Mouse (Mus musculus) CH12.LX (cell line): ENCODE measurements around the gene Pla2g12b.

Experiments used
- CTCF ChIP-seq, 2 experiments: IDR thresholded peaks in 1 of 2; conservative IDR thresholded peaks in 1 of 2; 2 replicates each; pipeline ENCODE4 v1.5.1; 2011 to 2012; ENCODE audit warnings: low read depth in 2 of 2, low read length in 2 of 2, improper control_type of control experiment in 1 of 2, inconsistent platforms in 1 of 2, mild to moderate bottlenecking in 1 of 2, moderate library complexity in 1 of 2
- EP300 ChIP-seq: IDR thresholded peaks from 2 replicates; pipeline ENCODE4 v1.6.1; 2011; ENCODE audit warnings: low read length, improper control_type of control experiment
- NELFE ChIP-seq: IDR thresholded peaks from 2 replicates; pipeline ENCODE4 v1.6.1; 2011; ENCODE audit warnings: low read depth, low read length, improper control_type of control experiment
- NRF1 ChIP-seq: IDR thresholded peaks from 2 replicates; pipeline ENCODE4 v1.6.1; 2014; ENCODE audit warnings: low read depth, mild to moderate bottlenecking, inconsistent platforms, low read length, improper control_type of control experiment, moderate library complexity
- POLR2A ChIP-seq: IDR thresholded peaks from 2 replicates; pipeline ENCODE4 v1.6.1; 2011; ENCODE audit warnings: low read depth, mild to moderate bottlenecking, improper control_type of control experiment, low read length
- RAD21 ChIP-seq: IDR thresholded peaks from 2 replicates; pipeline ENCODE4 v1.6.1; 2011; ENCODE audit warnings: low read depth, mild to moderate bottlenecking, low read length, improper control_type of control experiment, moderate library complexity
- USF2 ChIP-seq: conservative IDR thresholded peaks from 2 replicates; pipeline ENCODE4 v1.6.1; 2011; ENCODE audit warnings: low read depth, low read length, improper control_type of control experiment
- ZKSCAN1 ChIP-seq: IDR thresholded peaks from 2 replicates; pipeline ENCODE4 v1.6.1; 2012; ENCODE audit warnings: low read depth, inconsistent platforms, low read length, improper control_type of control experiment, borderline replicate concordance
- ZNF384 ChIP-seq: IDR thresholded peaks from 2 replicates; pipeline ENCODE4 v1.6.1; 2012; ENCODE audit warnings: low read depth, low read length, improper control_type of control experiment, inconsistent platforms

DNA sequence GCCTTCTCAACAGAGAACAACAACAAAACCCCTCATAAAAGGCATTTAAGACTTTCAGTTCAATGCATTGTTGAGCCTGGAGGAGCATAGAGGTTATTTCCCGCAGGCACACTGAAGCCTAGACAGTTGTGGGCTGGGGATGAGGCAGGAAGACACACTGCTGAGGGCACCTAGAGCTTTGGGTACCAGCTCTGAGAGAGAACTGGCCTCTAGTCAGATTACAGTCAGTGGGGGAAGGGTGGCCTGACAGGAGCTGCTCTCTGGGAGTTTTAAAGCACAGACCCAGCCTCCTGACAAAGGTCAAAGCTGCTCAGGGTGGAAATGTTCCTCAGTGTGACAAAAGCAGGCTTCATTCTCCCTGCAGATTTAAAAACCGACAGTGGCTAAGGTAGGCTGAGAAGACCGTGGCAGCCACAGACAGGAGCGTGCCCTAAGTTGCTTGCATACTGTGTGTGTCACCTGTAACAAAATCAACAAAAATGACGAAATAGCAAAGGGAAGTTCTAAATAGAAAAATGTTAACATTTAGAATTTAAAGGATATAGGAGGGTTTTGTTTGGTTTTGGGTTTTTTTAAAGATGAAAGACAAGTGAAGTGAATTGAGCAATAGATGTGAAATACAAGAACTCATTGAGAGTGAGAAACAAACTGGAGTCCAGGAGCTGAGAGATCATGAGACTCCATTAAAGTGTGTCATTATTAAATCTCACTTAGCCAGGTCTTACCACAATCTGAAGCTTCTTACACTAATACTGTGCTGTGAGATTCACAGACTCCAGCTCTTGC is 37.5 kb upstream of the Pla2g12b start:
- TF ChIP-seq ZKSCAN1 (no peak), POLR2A (no peak), RAD21 (no peak), NRF1 (no peak), NELFE (no peak), USF2 (no peak), CTCF (conservative IDR thresholded peaks at IDR 0.05 in 1 of 2, IDR thresholded peaks at IDR 0.05 in 1 of 2; ENCODE audit: low read depth in 2 of 2, low read length in 2 of 2) (no peak), ZNF384 (no peak), EP300 (no peak)
